Mouse (Mus musculus) left cerebral cortex, postnatal 14 days (tissue): ENCODE measurements around the gene Pip5k1a. TPM values are rescaled to one million over a fixed set of nuclear protein-coding genes. Genes with fewer than 3 reads are reported as not detected.
A peak's percentile ranks its signal among the peaks of the same experiment; 100 is the strongest.
"Not testable (repeated sequence)": the region's sequence is repeated elsewhere in the genome, so short reads cannot be mapped to it uniquely, and the experiment has no call there.

Experiments used
- DNase-seq, 2 experiments: peaks; one replicate each; pipeline ENCODE4 v3.0.0; 2021 to 2022; ENCODE audit warnings: low spot score in 2 of 2, mixed read lengths in 1 of 2
- intact Hi-C: fragments of 180-260 bp; cut with DNase I; formaldehyde crosslinking; loops from one replicate; pipeline ENCODE4 v1.15.1; 2025
- total RNA-seq, 2 experiments: library from RNA; stranded (reverse); gene quantifications; 2 replicates each; pipeline ENCODE4 v1.2.3; 2021

Gene Pip5k1a
- total RNA-seq, 2 experiments from 2014 or later: 37.6 to 45.1 TPM

- intact Hi-C loops: loop anchor here (5.0 kb wide), 1 partner anchor 59 kb away; the partner anchor contains the start of gene Vps72
- peak in 1 of 2 experiments; percentile 24 for DNase-seq
Observed at GRCm38 (mm10) chr3:95053701-95054100, 53.0 kb downstream of the Pip5k1a start.

DNA sequence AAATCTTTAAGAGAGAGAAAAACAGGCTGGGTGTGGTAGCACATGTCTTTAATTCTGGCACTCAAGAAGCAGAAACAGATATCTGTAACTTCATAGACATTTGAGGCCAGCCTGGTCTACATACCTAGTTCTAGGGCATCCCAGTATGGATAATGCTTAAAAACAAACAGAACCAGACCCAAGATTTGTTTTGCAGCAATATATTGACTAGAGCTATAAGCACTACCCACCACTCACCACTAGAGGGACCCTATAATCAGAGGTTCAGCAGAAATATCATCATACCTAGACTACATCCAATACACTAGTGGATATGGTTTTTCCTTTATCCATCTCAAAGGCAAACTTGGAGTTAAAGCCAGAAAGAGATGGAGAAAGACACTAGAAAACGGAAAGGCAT is 53.8 kb downstream of the Pip5k1a start:
- intact Hi-C loops: loop anchor here (5.0 kb wide), 1 partner anchor 59 kb away; the partner anchor contains the start of gene Vps72
- peak; percentile 66 to 67 for DNase-seq

DNA sequence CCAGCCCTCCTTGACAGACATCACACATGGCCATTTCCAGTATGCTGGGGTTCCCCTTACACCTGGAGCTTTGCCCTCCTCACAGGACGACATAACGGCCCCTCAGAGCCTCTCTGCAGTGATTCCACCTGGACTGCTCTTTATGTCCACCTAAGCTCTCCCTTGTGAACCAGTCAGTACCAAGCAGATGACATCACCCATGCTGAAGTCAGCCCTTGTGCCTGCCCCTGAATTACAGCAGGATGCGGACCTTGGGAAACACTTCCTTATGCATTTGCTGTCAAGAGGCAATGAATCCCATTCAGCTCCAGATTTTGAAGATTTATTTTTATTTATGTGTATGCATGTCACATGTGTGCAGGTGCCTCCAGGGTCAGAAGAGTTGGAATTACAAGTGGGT is 58.8 kb downstream of the Pip5k1a start:
- intact Hi-C loops: no loop called here
- DNase-seq: no peak

- intact Hi-C loops: no loop called here
Observed at GRCm38 (mm10) chr3:95046462-95047057, 60.2 kb downstream of the Pip5k1a start.

DNA sequence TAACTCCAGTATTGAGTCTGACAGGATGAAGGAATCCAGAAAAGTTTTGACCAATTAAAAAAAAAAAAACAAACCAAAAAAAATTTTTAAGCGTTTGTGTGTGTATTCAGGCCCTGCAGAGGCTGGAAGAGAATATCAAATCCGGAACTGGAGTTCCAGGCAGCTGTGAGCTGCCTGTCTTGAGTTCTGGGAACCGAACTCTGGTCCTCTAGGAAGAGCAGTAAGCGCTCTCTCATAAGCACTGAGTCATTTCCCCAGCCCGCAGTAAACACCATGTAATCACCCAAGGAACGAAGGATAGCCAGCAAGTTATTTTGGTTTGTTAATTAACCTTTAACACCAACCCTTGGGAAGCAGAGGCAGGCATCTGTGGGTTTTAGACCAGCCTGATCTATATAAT is 63.5 kb downstream of the Pip5k1a start:
- DNase-seq: no peak

More at GRCm38 (mm10) chr3:95046462-95047057, 60.2 kb downstream of the Pip5k1a start:
- DNase-seq: no peak

DNA sequence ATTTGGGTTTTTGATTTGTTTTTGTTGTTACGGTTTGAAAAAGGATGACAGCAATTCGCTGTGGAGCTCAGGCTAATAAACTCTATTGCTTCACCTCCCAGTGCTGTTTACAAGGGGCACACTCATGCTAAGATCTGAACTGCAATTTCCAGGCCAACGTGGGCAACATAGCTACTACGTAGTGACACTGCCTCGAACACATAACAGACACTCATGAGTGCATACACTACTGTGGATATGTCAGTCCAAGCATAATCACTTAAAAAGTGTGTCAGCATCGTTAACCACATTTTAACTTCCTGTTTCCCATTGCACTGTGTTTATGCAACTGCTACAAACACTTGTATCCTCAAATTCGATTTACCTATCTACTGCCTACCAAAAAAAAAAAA is 63.9 kb downstream of the Pip5k1a start:
- DNase-seq: no peak
- intact Hi-C loops: no loop called here

More for the DNA sequence above, 63.5 kb downstream of the Pip5k1a start:
- intact Hi-C loops: no loop called here

- DNase-seq: peak; percentile 98 to 99
- intact Hi-C loops: no loop called here
Observed at GRCm38 (mm10) chr3:95042166-95042837, 64.4 kb downstream of the Pip5k1a start, which contains the start of gene Psmd4. TSS of gene Psmd4 (minus strand) at chr3:95042614.

DNA sequence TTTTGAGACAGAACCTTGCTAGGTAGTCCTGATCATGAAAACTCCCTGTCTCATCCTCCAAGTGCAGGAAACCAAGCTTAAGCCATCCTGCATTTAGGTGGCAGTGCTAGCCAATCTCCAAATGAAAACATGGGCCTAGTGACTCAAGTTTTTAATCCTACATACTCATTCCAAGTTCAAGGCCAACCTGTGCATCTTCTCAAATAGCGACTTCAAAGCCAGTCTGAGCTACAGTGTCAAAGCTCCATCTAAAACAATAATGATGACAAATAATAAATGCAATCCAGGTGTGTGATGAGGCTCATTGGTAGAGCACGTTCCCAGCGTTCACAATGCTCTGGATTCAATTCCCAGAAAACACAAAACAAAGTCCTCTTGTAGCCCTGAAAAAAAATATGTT is 65.1 kb downstream of the Pip5k1a start:
- intact Hi-C loops: no loop called here
- no peak for DNase-seq

DNA sequence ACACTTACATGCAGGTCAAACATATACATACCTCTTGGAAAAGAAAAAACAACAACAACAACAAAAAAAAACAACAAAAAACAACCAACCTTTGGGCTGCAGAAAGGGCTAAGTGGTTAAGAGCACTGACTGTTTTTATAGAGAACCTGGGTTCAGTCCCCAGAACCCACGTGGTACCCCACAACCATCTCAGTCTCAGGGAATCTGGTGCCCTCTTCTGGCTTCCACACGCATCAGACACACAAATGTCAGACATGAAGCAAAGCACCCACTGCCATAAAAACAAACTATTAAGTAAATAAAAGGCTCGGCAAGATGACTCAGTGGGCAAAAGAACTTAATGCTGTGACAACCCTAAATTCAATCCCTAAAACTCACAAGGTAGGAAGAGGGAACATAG is 76.8 kb downstream of the Pip5k1a start:
- intact Hi-C loops: no loop called here
- no peak for DNase-seq

DNA sequence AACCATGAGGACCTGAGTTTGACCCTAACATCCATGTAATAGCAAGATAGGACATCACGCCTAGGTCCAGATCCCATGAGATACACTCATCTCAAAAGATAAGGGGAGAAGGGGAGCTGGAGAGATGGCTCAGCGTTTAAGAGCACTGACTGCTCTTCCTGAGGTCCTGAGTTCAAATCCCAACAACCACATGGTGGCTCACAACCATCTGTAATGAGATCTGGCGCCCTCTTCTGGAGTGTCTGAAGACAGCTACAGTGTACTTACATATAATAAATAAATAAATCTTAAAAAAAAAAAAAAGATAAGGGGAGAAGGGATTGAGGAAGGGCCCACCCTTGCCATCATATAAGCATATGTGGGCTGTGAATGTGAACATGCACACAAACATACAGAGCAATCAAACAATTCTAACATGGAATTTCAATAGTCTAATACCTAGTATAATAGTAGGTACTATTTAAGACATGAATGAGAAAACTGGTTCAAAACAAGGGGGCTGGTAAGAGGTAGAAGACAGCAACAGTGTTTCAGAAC is 77.4 kb downstream of the Pip5k1a start:
- intact Hi-C loops, DNase-seq: not testable (repeated sequence)

GRCm38 (mm10) chr3:95028603-95029002 is 78.1 kb downstream of the Pip5k1a start:
- DNase-seq: no peak
- intact Hi-C loops: no loop called here

DNA sequence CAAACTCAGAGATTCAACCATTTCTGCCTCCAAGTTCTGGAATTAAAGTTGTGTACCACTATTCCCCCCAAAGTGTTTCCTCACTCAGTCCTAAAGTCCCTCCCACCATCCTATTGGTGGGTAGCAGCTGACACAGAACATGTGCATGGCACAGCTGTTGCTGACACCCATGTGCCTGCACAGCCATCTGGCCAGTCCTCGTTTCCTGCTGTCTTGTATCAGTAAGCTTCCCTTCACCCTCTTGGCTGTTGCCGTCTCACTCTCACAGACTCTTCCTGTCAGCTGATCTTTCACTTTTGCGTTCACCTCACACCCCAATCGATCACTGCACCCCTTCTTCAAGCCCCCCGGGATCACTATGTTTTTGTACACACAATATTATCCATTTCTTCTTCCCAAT is 79.0 kb downstream of the Pip5k1a start:
- DNase-seq: peak; percentile 63 to 70

GRCm38 (mm10) chr3:95027057-95027645 is 79.6 kb downstream of the Pip5k1a start:
- intact Hi-C loops: no loop called here
- DNase-seq: peak in 1 of 2 experiments; percentile 52

More for the DNA sequence above, 79.0 kb downstream of the Pip5k1a start:
- intact Hi-C loops: no loop called here

GRCm38 (mm10) chr3:95025202-95025601 is 81.5 kb downstream of the Pip5k1a start:
- intact Hi-C loops: no loop called here
- no peak for DNase-seq

DNA sequence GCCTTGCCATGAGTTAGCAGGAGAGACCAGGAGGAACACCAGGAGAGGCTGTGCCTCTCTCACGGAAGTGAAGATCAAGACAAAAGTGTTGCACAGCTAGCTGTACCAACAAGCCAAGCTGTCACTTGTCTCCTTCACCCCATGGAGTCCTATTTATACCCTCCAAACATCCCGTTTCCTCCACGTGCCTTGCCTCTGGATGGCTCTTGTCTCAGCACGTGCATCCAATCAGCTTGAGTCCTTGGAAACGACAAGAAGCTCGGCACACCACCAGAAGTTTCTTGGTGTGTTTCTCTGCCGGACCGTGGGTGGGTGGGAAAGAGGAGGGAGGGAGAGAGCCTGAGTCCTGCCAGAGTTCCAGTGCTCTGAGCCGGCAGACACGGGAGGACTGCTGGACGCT is 82.2 kb downstream of the Pip5k1a start:
- intact Hi-C loops: no loop called here
- peak; percentile 32 to 87 for DNase-seq

DNA sequence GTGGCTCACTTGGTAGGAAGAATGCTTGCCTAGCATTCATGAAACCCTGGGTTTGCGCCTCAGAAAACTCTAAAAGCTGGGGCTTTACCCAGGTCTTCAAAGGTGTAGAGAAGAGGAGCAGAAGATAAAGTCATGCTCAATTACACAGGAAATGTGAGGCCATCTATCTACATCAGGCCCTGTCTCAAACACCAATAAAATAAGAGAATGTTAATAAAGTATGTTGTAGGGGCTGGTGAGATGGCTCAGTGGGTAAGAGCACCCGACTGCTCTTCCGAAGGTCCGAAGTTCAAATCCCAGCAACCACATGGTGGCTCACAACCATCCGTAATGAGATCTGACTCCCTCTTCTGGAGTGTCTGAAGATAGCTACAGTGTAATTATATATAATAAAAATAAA is 85.8 kb downstream of the Pip5k1a start:
- intact Hi-C loops, DNase-seq: not testable (repeated sequence)

- DNase-seq: no peak
- intact Hi-C loops: no loop called here
Observed at GRCm38 (mm10) chr3:95018741-95019140, 88.0 kb downstream of the Pip5k1a start.

DNA sequence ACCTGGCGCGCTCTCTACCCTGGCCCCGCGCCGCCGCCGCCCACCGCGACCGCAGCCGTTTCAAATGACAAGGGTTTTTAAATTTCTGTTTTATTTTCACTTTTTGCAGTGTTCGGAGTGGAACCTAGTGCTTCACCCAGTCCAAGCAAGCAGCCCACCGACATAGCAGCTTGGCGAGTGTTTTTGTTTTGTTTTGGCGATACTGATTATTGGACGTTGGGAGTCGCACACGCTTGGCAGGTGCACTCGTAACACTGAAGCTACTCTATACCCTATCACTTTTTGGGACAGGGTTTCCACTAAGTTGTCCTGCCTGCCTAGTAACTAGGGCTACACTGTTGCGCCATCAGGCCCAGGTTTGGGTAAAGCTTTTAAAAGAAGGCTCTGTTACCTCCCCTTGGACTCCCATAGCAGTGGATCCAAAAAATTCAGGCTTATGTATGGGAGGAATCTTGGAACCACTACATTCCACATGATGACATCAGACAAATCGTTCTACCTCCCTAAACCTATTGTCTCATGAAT is 90.1 kb downstream of the Pip5k1a start:
- no peak for DNase-seq
- intact Hi-C loops: no loop called here

DNA sequence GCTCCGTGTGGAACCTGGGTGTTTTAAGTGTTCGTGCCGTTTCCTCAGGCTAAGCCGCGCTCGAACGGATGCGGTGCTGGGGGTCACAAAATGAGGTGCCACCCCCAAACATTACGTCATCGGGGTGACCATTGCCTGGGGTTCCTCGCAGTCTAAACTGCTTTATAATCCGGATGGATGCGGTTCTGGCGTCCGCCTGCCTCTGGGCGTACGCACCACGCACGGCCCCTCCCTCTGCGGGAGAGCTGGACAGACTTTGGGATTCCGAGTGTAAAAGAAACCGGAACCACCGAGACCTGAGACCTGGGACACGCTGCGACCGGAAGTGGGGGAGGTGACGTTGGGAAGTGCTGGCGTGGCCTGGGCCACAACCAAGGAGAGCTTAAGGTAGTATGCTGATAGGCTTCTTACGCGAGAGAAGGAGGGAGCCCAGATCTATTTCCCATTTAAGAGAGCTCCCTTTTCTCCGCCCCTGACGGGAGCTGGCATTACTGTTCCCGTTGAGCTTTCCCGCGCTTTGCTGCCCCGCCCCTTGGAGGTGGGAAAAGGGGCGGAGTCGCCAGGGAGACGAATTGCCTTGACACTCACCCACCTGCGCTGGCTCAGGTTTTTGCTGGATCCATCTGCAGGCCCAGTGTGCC is 90.7 kb downstream of the Pip5k1a start:
- DNase-seq: peak; percentile 91 to 96
- intact Hi-C loops: no loop called here
